Mouse (Mus musculus) left cerebral cortex, adult 2 months (tissue): Measurements from ENCODE around the gene Ctsw. TPM values are rescaled to one million over a fixed set of nuclear protein-coding genes. Genes with fewer than 3 reads are reported as not detected.

Experiments used
- DNase-seq, 2 experiments: peaks; one replicate each; pipeline ENCODE4 v3.0.0; 2021 to 2022; ENCODE audit warnings: low spot score in 2 of 2, mixed read lengths in 1 of 2; ENCODE audit errors: extremely low spot score in 1 of 2
- H3K27ac ChIP-seq: fragments of 200-600 bp; 2 replicates; pipeline ENCODE4 v1.8.1; 2022
- H3K4me3 ChIP-seq: fragments of 200-600 bp; 2 replicates; pipeline ENCODE4 v1.8.1; 2022
- CTCF ChIP-seq: fragments of 200-600 bp; IDR thresholded peaks from 2 replicates; pipeline ENCODE4 v1.8.1; 2022; ENCODE audit warnings: antibody characterized with exemption, mild to moderate bottlenecking, moderate library complexity
- intact Hi-C: fragments of 180-260 bp; cut with DNase I; formaldehyde crosslinking; loops from one replicate; pipeline ENCODE4 v1.15.1; 2025
- long read RNA-seq, 2 experiments: library from polyadenylated mRNA; stranded (forward); transcript quantifications; one replicate each; pipeline ENCODE4 v2.0.0; 2021; ENCODE audit warnings: borderline mapping rate in 2 of 2
- total RNA-seq, 2 experiments: library from RNA; stranded (reverse); gene quantifications; 2 replicates each; pipeline ENCODE4 v1.2.3; 2021

Ctsw gene
- total RNA-seq = under 1 TPM; 0.36 to 0.47 TPM
- long read RNA-seq, experiment 1 = 0 reads
- long read RNA-seq, experiment 2 = 0 reads

DNA sequence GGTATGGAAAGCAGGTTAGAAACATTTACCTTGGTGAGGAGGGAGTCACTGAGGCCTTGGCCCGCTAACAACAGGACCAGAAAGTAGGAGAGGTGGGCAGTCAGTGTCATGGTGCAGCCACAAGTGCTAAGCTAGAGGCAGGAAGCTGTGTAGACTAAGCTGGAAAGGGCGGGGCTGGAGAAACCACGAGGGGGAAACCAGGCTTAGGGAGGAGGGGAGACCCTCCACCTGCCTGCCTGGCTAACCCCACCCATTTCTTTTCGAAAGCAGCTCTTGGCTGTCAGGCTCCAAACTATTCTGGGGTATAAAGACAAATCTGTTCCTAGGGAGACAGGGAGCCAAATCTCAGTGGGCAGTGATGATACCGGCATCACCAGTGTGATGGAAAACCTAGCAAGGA, at the start of gene Ctsw:
Gene Ctsw, minus strand, starts transcription at position 134 of the 400 bp plus-strand sequence.
- intact Hi-C loops = no loop called here
- DNase-seq = no peak
- H3K27ac ChIP-seq = no peak within 1 kb of the TSS
- H3K4me3 ChIP-seq = no peak within 1 kb of the TSS
- no peak for TF ChIP-seq CTCF

DNA sequence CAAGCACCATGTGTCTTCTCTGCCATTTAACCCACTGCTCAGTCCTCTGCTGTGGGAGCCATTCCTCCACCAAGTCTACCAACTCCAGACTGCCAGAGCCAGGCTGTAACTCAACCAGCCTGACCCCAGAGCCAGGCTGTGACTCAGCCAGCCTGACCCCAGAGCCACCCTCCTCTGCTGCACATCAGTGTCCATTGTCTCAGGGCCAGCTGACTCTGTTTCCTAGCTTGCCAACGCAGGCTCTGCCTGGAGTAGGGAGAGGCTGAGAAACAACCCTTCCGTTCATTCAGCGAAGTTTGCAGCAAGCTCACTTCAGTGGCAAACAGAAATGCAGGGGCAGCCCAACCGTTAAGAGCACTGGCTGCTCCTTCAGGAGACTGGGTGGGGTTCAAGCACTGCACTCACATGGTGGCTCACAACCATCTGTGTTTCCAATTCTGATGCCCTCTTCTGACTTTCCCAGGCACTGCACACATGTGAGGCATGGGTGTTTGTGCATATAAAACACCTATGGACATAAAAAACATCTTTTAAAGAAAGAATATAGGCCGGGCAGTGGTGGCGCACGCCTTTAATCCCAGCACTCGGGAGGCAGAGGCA, 48.7 kb upstream of the Ctsw start:
- no peak overlapping the region; the same call in 1 of the 2 replicates for H3K27ac ChIP-seq
- intact Hi-C loops = no loop called here
- no peak; the same call in 1 of the 2 replicates for TF ChIP-seq CTCF
- no peak overlapping the region for H3K4me3 ChIP-seq
- DNase-seq = no peak

DNA sequence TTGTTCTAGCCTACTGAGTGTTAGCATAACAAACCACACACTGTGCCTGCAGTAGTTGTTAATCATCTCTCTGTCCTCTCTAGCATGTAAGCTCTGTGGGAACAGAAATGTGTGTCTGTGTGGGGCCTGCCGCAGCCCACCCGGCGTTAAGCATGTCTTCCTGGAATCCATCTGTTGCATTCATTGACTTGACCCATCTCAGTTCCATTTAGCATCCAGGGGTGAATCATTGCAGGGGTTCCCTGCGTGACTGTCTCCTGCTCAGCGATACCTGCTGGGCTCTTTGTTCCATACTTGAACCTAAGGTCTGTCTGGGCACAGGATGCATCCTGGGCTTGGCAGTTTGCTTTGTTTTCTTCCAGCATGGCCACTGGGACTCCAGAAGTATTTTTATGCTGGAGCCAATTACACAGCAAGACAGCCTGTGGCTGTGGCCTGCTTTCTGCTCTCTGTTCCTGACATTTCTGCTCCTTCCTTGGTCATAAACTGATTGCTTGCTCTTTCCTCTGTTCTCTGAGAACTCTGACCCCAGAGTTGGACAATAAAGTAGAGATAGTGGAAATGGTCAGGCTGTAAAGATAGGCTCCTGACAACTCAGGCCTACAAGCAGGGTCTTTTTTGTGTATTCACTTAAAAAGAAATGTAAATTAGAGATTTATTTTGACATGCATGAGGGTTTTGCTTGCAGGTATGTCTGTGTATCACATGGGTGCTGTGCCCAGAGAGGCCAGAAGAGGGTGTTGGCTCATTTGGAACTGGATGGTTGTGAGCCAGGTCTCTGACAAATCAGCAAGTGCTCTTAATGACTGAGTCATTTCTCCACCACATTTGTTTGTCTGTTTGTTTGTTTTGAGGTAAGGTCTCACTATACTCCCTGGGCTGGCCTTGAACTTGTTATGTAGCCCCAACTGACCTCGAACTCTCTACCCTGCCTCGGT, 47.8 kb upstream of the Ctsw start:
- Histone ChIP-seq H3K27ac (no peak overlapping the region; the same call in 1 of the 2 replicates), H3K4me3 (no peak overlapping the region)
- TF ChIP-seq CTCF = no peak; the same call in 1 of the 2 replicates
- intact Hi-C loops = no loop called here
- DNase-seq = no peak

DNA sequence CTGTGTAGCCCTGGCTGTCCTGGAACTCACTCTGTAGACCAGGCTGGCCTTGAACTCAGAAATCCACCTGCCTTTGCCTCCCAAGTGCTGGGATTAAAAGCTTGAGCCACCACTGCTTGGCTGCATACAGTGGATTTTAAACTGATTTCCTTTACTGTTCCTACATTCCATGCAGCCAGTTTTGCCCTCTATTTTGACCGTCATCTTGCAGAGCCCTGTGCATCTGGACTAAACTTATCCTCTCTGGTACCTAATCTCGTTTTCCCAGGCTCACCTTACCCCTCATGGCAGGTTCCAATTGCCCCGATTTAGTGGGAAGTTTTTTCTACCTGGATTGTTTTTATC, 44.7 kb upstream of the Ctsw start:
- intact Hi-C loops = no loop called here
- no peak for DNase-seq

DNA sequence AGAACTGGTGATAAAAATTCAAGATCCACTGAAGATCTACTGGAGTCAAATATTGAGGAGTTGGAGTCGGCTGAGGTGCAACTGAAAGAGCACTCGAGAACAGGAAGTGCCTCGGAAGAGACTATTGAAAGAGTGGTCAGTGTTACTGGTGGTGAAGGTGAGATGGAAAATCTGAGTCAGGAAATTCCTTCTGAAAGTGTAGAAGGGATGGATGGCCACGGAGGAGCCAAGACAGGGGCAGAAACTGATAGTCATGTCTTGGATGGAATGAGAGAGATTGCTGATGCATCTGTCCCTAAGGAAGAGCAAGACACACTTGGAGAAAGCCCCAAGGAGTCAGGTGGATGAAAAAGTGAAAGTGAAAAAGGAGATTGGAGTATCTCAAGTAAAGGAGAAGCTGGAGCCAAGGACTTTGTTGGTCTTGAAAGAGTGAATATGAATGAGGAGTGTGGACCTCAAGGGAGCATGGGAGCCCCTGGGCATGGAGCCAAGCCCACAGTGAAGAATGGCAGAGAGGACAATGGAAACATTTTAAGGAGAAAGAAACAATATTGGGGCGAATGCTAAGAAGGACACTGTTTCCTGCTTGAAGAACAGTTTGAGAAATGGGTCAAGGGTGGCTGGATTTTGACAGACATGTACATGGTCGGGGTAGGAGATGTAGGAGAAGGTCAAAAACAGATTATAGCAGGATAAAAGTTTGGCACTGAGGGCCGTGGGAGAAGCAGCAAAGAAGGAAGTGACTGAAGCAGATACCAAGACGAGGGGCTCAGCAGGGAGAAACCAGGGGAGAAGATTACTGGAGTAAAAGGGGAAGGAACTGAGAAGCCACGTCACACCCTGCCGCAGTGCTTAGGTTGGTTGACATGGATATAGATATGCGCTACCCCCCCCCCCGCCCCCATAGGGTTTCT, 44.0 kb upstream of the Ctsw start:
- TF ChIP-seq CTCF = no peak
- intact Hi-C loops = no loop called here
- no peak overlapping the region for H3K4me3 ChIP-seq
- no peak overlapping the region for H3K27ac ChIP-seq
- no peak for DNase-seq

More for the DNA sequence above, 44.7 kb upstream of the Ctsw start:
- no peak overlapping the region for H3K4me3 ChIP-seq
- no peak for TF ChIP-seq CTCF
- H3K27ac ChIP-seq = no peak overlapping the region

DNA sequence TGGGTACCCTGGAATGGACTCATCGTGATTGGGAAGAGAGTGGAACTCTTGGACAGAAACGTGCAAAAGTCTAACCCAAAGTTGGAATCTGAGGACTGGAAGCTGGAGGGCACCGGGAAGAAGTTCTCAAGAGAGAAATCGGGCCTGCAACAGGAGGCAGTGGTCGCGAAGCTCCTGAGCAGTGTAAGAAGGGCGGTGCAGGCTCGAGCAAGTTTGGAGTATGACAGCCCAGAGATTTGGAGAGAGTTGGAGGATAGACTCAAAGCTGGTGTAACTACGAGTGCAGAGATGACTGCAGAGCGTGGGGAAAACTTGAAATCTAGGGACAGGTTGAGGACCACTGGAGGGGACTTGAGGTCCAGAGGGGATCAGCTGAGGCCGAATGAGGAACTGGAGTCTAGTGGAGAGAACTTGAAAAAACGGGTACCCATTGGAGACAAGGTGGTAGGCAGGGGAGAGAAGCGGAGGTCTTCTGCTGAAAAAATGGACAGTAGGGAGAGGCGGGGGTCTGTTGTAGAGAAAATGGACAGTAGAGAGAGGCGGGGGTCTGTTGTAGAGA, 42.8 kb upstream of the Ctsw start:
- H3K4me3 ChIP-seq = peak overlapping the region; percentile 59
- intact Hi-C loops = loop anchor here (2.0 kb wide), 1 partner anchor 20 kb away; the partner anchor contains the start of gene Cfl1
- no peak for DNase-seq
- H3K27ac ChIP-seq = peak overlapping the region; percentile 90
- no peak for TF ChIP-seq CTCF

DNA sequence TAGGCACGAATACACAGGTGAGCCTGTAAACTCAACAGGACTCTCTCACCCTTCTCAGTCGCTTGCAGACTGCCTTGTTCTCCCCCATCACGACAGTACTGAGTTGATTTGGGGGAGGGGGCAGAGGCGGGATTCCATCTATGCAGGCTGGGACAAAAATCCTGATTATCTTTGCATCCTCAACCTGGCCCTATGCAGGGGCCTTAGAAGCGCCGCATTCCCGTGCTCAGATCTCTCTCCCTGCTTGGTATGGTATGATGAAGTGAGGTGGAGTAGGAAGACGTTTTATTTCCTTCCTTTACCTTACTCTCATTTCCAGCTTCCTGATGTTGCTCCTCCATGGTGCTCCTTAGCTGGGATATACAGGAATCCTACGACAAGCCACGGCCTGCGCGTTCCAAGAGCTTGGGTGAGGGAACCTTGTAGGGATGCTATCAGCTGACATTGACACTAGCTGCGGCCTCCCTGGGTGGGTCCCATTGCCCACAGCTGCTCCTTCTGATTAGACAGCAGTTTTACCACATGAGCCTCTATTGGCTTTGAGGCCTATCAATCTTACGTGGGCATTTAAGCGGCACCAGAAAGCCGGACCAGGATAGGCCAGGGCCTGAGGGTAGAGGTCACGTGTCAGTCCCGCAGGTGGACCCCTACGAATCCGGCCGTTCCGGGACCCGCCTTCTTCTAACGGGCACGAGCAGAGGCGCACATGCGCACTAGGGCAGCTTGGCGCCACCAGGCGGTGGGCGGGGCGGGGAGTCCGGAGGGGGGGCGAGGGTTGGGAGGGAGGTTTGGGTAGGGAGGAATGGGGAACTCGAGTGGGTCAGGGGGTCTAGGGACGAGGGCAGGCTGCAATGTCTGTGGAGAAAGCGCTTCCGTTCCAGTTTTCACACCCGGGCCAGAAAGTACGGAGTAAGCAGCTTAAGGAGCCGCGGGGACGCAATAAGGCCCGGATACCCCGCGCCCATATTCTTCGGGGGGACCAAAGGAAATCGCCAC, 42.0 kb upstream of the Ctsw start, which contains the start of gene Snx32:
Gene Snx32, minus strand, starts transcription at position 508 of the 996 bp plus-strand sequence.
- intact Hi-C loops = loop anchor here (2.0 kb wide), 1 partner anchor 20 kb away; the partner anchor contains the start of gene Cfl1
- Histone ChIP-seq H3K27ac (peak within 1 kb of the TSS; percentile 90), H3K4me3 (peak within 1 kb of the TSS; percentile 59)
- peak; percentile 95 to 98 for DNase-seq
- peak; percentile 32 for TF ChIP-seq CTCF

DNA sequence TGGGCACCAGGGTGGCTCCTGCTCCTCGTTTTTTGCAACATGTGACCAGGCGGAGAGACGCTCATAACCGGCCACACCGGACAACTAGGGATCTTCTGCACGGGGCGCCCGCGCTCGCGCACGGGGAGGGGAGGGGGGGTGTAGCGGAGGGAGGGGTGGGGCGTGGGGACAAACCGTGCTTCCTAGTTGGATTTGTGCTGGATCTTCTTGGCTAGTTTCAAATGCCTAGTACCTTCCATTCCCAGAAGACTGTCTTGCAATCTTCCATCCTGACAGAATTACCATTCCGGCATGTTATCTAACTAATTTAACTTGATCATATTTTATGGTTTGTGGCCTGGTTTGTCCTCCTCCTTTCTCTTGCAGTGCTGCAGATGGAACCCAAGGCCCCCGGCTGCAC, 35.4 kb upstream of the Ctsw start, which contains the start of gene 1700020D05Rik:
Gene 1700020D05Rik, minus strand, starts transcription at position 101 of the 400 bp plus-strand sequence.
- Histone ChIP-seq H3K27ac (no peak within 1 kb of the TSS), H3K4me3 (no peak within 1 kb of the TSS)
- no peak for DNase-seq
- intact Hi-C loops = no loop called here
- TF ChIP-seq CTCF = no peak

DNA sequence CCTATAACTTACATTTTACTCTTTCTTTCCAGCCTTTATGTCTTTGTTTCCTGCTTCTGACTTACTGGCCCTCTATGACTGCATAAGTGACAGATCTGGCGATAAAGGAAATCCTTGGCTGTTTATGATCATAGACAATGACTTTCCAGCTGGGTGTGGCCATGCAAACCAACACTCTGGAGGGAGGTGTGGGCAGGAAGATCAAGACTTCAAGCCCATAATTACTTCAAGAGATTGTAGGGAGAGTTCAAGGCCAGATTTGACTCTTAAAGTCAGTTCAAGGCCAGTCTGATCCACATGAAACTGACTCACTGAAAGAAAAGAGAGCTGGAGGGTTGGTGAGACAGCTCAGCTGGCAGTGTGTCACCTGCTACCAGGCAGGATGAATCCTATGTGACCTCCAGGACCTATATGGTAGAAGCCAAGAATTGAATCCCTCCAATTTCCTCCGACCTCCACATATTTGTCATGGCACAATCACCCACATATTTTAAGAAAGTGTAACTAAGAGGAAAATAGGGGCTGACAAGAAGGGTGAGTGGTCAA, 32.1 kb upstream of the Ctsw start:
- TF ChIP-seq CTCF = no peak
- Histone ChIP-seq H3K4me3 (no peak overlapping the region), H3K27ac (no peak overlapping the region)
- DNase-seq = no peak
- intact Hi-C loops = no loop called here

DNA sequence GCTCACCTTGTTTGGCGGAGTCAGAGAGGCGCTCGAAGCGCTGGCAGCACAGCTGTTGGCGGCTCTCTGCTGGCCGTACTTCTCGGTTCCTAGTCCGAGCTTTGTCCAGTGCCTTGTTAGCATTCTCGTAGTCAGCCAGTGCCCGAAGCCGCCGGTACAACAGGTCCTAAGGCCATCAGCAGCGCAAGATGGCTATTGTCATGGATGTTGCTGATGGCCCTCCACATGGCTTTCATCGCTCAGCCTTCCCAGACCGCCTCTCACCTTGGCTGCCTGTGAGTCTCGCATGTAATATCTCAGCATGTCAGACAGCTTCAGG, 27.7 kb upstream of the Ctsw start:
- no peak for DNase-seq
- Histone ChIP-seq H3K27ac (no peak overlapping the region), H3K4me3 (no peak overlapping the region)
- intact Hi-C loops = no loop called here
- TF ChIP-seq CTCF = no peak
